Mouse (Mus musculus): ENCODE data around the gene Gchfr.
A peak's percentile ranks its signal among the peaks of the same experiment; 100 is the strongest.

Gene Gchfr

DNA sequence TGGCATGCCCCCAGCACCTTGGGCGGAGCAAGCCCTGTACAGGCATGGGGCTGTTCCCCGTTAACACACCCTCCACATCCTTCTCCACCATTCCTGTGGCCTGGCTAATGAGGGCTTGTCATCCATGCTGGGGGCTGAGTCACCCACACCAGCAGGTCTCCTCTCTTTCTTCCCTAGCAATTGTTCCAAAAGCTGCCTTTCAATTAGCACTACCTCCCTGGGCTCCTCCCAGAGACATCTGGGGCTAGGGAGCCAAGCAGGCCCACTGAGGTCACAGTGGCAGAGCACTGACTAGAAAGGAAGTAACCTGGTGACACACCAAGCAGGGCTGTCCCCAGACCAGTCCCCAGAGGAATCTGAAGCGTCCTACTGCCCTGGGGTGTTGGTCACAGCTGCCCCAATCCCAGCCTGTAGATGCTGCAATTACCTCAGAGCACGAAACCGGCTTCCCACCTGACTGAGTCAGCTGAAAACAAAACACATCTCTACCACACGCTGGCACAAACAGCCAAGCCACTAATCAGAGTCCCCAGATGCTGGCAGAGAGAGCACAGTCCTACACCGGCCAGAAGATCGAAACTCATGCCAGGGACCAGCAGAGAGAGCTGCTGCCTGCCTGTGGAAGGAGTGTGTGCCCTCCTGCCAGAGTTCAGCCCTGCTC lies 6.5 kb downstream of the Gchfr start, which contains the start of gene Gm14137:
Gm14137 (plus strand) TSS at position 519 of the 661 bp plus-strand sequence.
- DNase-seq (ENCODE audit: low spot score in 2 of 2), result no peak

DNA sequence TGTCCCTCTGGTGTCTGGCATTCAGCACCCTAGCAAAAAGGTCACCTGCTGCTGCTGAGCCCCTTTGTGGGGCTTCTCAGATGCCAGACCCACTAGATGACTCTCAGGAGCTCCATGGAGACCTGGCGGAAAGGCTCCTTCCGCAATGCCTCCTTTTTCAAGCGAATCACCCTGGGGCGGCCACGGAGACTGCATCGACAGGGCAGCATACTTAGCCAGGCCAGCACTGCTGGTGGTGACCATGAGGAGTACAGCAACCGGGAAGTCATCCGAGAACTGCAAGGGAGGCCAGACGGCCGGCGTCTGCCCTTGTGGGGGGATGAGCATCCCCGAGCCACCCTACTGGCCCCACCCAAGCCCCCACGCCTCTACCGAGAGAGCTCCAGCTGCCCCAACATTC lies 7.3 kb downstream of the Gchfr start:
- DNase-seq (ENCODE audit: low spot score in 2 of 2), result no peak

DNA sequence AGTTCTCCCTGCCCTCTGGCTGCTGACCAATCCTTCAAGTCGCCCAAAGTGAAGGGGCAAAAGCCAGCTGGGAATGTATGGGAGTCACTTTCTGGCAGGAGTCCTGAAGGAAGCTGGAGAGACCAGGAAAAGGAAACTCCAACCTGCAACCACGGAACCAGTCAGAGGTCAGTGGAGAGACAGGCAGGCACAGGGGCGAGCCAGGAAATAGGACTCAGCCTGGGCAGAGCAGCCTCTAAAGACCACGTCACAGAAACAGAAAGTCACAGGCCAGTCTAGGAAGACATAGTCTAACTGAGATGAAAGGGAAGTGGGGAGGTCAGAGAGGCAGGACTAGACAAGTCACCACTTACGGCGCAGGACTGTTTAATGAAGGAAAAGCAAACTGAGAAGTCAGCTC lies 8.0 kb downstream of the Gchfr start:
- no peak for DNase-seq (ENCODE audit: low spot score in 2 of 2)

DNA sequence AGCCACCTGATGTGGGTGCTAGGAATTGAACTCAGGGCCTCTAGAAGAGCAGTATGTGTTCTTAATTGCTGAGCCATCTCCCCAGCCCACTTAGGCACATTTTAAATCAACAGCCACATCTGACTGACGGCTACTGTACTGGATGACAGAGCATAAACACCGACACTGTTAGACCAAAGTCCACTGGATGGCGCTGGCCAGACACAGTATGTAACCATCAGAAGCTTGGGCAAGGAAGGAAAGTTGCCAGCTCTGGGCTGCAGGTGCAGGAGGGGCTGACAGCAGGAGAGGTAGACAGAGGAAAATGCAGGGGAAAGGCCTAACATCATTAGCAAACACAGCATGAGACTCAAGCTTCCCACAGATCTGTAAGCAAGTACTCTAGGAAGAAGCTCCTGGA lies 9.2 kb downstream of the Gchfr start:
- DNase-seq (ENCODE audit: low spot score in 2 of 2), result no peak

DNA sequence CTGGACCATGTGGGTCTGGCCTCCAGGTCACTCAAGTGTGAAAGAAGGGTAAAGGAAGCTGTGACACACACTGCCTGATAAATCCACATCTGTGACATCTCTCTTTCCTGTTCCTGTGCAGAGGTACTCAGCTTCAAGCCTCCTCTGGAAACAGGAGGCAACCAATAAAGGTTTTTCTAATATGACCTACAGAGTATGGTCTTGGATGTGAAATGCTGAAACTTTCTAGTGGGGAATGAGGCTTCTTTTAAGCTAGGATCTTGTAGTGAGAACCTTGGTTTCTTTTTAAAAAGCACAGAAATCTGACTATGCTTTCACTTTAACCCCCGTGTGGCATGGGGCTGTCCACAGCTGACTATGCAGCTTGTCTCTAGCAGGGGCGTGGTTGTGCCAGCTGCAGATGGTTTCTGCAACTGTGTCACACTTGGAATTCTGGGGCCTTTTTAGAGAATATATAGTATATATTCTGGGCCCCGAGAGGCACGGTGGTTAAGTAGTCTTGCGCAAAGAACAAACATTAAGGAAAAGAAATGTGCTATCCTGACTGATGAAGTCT lies 9.9 kb downstream of the Gchfr start:
- DNase-seq (ENCODE audit: low spot score in 2 of 2), result no peak

DNA sequence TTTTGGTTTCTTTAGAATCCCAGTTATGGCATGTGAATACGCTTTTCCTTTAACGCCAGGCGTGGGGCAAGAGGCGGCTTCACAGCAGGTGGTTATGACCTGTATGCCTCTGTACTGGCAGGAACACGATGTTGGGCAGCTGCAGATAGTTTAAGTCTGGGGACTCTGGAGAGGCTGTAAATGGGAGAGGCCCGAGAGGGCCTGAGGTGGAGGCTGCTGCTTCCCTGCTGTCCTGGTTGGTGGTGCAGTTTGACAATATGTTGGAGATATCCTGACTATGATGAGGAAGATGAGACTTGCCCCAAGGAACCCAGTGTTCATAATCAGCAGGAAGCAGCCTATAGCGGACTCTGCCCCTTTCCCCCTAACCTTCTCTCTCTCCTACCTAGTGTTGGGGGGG lies 15.3 kb downstream of the Gchfr start:
- no peak for DNase-seq (ENCODE audit: low spot score in 2 of 2)

DNA sequence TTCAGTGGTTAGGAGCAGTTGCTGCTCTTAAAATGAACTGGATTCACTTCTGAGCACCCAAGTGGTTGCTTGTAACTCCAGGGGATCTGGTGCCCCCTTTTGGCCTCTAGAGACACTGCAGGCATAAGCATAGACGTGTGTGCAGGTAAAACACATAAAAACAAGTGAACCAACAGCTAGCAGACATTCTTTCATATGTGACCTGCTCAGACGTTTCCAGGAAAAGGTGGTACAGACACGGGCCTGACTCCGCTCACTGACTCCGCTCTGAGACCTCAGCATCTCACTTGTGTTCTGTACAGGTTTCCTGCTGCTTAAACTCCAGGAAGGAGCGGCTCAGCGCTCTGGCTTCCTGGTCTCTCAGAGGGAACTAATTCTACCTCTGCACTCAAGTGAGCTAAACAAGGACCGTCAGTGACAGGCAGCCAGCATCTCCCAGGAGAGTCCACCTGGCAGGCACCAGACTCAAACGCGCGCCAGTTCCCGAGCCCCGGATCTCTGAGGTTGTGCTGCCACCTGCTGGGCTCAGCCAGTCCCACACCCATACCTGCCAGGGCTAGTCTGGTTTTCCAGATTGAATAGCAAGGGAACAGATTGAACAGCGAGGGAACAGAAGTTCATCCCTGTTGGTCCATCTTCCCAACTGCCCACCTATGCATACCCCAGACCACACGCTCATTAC lies 21.6 kb downstream of the Gchfr start:
- peak; percentile 84 to 85 for DNase-seq (ENCODE audit: low spot score in 2 of 2)

DNA sequence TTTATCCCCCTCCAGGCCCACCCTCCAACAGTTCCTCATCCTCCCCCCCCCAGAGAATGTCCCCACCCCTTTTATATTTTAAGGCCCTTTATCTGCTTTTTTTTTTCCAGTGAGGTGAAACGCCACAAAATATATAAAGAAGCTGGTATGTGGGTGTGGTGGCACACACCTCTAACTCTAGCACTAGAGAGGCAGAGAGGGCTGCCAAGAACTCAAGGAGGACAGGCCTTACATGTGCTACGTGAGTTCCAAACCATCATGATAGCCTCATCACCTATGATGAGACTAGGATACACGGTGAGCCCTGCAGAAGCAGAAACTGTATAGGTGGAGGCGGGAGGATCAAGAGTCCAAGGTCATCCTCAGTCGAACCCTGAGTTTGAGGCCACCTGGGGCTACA lies 23.4 kb downstream of the Gchfr start:
- DNase-seq (ENCODE audit: low spot score in 2 of 2), result no peak

DNA sequence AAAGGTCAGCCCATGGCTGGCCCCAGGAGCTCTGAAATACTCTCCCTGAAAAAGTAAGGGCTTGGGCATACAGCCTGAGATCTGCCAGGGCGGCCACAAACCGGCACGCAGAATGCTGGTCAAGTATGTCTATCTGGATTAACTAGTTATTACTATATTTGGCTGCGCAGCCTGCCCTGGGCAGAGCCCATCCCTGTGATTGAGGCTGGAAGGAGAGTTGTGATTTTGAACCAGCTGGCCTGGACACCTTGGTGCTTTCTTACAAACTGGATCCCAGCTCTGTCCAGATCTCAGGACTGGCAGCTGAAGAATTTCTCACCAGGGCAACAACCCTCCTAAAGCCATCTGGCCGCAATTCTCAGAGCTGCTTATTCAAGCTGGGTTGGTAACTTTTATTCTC lies 26.6 kb downstream of the Gchfr start:
- DNase-seq (ENCODE audit: low spot score in 2 of 2), result peak in 1 of 2 experiments; percentile 16

DNA sequence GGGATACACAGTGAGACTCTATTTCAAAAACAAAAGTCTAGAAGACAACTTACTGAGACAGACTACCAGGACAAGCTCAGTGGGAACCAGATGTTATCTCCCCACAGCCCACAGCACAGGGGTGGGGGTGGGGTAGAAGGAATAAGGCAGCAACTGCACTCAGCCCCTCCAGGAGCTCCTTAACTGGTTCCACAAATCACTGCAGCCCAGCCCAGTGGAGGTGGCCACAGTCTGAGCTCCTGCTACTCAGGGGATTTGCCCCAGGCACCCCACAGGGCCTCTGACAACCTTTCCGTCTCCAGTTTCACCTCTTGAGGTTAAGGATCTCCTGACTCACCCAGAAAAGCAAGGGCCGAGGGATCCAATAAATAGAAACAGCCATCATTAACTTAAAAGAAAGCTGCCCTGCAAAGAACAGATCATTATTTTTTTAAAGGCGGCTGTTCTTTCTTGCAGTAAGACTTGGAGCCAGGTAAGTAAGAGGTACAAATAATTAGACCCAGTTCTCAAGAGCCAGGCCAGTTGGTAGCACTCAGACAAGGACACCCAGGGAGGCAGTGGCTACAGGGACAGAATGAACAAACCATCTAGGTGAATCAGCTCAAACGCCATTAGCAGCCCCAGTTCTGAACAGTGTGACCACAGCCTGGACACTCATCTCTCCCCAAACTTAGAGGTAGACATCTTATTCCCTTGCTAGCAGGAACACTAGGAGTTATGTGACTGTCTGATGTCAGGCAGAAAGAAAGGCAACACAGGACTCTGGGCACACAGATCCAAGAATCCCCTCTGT lies 28.9 kb downstream of the Gchfr start:
- DNase-seq (ENCODE audit: low spot score in 2 of 2), result no peak

DNA sequence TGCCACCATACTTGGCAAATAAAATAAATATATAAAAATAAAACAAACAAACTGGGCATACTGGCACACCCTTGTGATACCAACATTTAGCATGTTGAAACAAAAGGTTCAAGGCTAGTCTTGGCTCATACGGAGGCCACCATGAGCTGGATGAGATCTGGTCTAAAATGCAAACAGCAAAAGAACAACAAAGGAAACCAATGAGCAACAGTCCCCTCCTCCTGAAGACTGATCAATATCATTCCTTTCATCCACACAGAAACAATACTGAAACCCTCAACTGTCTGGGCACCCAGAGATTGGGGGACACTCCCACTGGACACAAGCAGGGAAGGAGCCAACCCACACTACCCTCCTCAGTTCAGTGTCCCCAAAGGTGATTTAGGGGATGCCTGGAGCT lies 29.9 kb downstream of the Gchfr start:
- no peak for DNase-seq (ENCODE audit: low spot score in 2 of 2)

DNA sequence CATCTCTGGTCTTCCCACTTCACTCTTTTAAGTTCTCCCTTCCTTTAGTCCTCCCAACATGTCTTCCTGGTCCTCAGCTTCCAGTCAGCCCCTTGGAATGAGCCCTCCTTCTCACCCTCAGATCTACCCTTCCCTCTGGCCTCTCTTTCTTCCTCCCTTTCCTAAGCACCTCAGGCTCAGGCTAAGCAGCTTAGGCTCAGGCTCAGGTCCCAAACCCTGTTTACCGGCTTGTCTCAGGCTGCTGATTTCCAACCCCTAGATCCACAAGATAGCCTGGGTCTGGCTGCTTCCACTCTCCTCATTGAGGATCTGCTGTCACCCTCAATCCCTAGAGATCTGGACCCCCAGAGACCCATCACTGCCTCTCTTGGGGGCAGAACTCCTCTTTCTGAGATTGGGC lies 30.5 kb downstream of the Gchfr start:
- no peak for DNase-seq (ENCODE audit: low spot score in 2 of 2)

DNA sequence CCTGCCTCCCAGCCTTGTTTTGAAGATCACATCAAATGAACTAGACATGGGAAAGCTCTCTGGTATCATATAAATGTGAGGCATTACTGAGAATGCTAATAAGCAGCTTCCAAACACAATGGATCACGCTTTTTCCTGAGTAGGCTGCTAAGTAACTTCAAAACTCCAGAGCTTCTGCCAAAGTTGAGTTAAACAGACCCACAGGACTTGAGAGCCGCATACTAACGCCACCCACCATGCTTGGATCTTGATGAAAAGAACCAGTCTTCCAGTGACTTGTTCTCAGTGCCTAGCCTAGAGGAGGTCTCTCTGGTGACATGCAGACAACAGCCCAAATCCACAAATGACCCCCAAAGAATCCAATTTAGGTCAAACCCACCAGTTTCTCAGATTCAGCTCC lies 31.4 kb downstream of the Gchfr start:
- no peak for DNase-seq (ENCODE audit: low spot score in 2 of 2)

DNA sequence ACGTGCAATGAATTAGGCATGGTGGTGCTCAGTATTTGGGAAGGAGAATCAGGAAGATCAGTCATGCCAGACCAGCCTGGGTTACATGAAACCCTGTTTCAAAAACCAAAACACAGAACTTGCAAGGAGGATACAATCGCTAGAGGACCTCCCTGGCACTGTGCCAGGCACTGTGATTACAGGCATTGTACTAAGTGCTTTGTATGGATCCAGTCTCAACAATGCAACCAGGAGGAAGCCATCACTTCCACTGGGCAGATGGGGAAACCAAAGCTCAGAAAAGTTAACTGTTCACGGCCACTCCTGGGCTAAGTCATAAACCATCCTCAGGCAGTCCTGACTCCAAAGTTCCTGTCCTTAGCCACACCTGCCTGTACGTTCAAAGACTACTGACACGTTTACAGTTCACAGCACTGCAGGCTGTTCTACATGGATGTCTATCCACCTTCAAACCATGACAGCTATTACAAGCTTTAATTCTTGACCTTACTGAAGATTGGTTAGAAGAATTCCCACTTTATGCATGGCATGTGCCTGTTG lies 35.4 kb downstream of the Gchfr start:
- no peak for DNase-seq (ENCODE audit: low spot score in 2 of 2)

DNA sequence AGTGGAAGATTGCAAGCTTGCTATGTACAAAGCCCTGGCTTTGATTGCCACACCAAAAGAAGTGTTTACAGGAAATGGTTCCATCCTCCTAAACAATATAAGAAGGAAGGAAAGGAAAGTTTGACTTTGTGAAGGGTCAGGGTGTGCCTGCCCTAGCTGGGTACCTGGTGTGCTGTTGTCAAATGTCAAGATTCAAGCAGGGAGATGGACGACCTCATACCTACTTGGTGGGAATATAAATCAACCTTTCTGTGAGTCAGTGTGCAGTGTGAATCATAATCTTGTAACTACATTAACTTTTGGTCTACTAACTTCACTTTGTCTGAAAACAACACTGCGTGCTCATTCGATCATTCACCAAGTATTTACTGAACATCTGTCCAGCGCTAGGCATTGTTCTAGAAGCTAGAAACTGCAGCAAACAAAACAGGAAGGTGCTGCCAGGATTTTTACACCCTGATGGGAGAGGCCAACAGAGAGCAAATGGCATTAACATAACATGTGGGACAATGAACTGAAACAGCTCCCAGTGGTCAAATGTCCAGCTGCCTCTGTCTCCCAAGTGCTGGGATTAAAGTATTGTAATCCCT lies 36.4 kb downstream of the Gchfr start:
- DNase-seq (ENCODE audit: low spot score in 2 of 2), result no peak

DNA sequence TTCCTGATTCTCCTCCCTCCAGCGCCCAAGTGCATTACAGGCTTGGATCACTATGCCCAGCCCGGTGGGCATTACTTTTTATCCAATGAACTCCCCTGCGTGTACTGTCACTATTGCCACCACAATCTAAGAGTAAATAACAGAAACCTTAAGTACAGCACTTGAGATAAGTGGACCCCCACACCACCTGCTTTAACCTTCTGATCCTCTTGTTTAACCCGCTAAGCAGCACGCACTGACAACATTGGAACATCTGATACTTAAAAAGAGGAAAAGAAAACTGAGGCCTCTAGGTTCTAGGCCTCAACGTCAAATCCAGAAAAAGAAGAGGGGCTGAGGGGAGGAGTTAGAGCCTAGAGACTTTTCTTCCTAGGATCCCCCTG lies 40.4 kb downstream of the Gchfr start:
- DNase-seq (ENCODE audit: low spot score in 2 of 2), result no peak

DNA sequence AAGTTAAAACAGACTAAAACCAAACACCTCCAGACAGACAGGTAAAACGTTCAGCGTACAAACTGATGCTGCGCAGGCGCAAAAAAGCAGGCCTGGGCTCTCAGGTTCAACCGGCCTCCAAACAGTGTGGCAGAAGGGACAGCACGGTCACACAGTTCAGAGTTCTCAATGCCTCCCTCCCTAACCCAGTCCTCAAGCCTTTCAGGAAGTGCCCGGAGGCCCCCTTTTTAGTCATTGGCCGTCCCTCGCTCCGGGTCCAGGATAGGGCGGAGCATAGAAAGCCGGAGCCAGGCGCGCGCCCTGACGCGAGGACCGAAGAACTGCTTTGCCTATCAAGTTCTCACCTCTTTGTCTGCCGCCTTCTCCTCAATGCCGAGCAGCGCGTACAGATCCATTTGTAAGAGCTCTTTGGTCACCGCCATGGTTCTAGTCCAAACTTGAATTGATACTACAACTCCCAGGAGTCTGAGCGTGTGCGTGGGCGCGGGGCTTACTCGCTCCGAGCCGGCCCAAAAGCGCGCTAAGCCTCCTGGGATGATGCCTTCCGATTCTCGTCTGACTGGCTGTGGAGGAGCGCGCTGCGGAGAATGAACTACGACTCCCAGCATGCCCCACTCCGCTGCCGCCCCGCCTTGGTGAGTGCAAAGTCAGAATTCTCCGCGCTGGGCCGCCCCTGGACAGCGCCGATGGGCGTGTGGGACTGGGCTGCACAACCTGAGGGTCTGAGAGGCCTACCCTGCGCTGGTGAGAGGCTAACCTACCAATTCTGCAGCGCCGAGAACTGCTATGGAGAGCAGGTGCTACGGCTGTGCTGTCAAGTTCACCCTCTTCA lies 41.0 kb downstream of the Gchfr start, which contains the start of the genes Zfyve19 and Dnajc17:
Zfyve19 (plus strand) TSS at position 274 of the 832 bp plus-strand sequence.
Dnajc17 (minus strand) TSS at position 452 of the 832 bp plus-strand sequence.
- DNase-seq (ENCODE audit: low spot score in 2 of 2), result peak; percentile 97 to 99

DNA sequence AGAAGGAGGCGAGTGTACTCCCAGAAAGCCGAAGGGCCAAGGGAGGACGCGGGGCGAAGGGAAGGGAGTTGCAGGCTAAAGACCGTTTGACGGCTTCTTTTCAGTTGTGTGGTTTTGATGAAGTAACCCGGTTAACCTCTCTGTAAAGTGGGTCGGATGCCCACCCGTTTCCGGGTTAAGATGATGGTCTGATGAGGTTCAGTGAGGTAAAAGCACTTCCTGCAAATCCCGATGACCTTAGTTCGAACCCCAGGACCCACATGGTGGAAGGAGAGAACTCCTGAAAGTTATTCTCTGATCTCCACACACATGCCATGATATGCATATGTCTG lies 41.6 kb downstream of the Gchfr start:
- no peak for DNase-seq (ENCODE audit: low spot score in 2 of 2)

Data from frontal cortex, postnatal 36 days (tissue).